Mouse (Mus musculus) fat pad, adult 2 months (tissue): ENCODE measurements around the gene Igf2bp3.

Experiments used
- DNase-seq: peaks from one replicate; pipeline ENCODE4 v3.0.0-alpha.2; 2011; ENCODE audit warnings: low read depth, low spot score; ENCODE audit errors: extremely low read depth

The Igf2bp3 gene

GRCm38 (mm10) chr6:49176018-49176417 lies 38.7 kb downstream of the Igf2bp3 start:
- no peak for DNase-seq

GRCm38 (mm10) chr6:49174616-49175015 lies 40.1 kb downstream of the Igf2bp3 start:
- DNase-seq = no peak

GRCm38 (mm10) chr6:49173674-49174073 lies 41.1 kb downstream of the Igf2bp3 start:
- DNase-seq = no peak

GRCm38 (mm10) chr6:49173265-49173664 lies 41.5 kb downstream of the Igf2bp3 start:
- peak; percentile 67 for DNase-seq

GRCm38 (mm10) chr6:49171216-49171615 lies 43.5 kb downstream of the Igf2bp3 start:
- peak; percentile 74 for DNase-seq

- no peak for DNase-seq
These were observed 46.1 kb downstream of the Igf2bp3 start for GRCm38 (mm10) chr6:49168648-49169047.

- DNase-seq = no peak
These were observed 47.4 kb downstream of the Igf2bp3 start for GRCm38 (mm10) chr6:49167406-49167805.

- DNase-seq = peak; percentile 45
These were observed 48.4 kb downstream of the Igf2bp3 start for GRCm38 (mm10) chr6:49166318-49166717.

GRCm38 (mm10) chr6:49165855-49166254 lies 48.9 kb downstream of the Igf2bp3 start:
- peak; percentile 81 for DNase-seq

GRCm38 (mm10) chr6:49165101-49165500 lies 49.7 kb downstream of the Igf2bp3 start:
- DNase-seq = no peak

GRCm38 (mm10) chr6:49164701-49165100 lies 50.1 kb downstream of the Igf2bp3 start:
- no peak for DNase-seq

GRCm38 (mm10) chr6:49159971-49160370 lies 54.8 kb downstream of the Igf2bp3 start:
- DNase-seq = no peak

- DNase-seq = no peak
These were observed 58.0 kb downstream of the Igf2bp3 start for GRCm38 (mm10) chr6:49156826-49157175.

- no peak for DNase-seq
These were observed 58.5 kb downstream of the Igf2bp3 start for GRCm38 (mm10) chr6:49156170-49156825.

- DNase-seq = no peak
These were observed 63.3 kb downstream of the Igf2bp3 start for GRCm38 (mm10) chr6:49151465-49151864.

- DNase-seq = no peak
These were observed 64.2 kb downstream of the Igf2bp3 start for GRCm38 (mm10) chr6:49150349-49151229.

- DNase-seq = no peak
These were observed 65.4 kb downstream of the Igf2bp3 start for GRCm38 (mm10) chr6:49149202-49149930.

- DNase-seq = no peak
These were observed 66.0 kb downstream of the Igf2bp3 start for GRCm38 (mm10) chr6:49148781-49149180.

- DNase-seq = no peak
These were observed 66.4 kb downstream of the Igf2bp3 start for GRCm38 (mm10) chr6:49148368-49148767.

GRCm38 (mm10) chr6:49146461-49146860 lies 68.3 kb downstream of the Igf2bp3 start:
- no peak for DNase-seq

GRCm38 (mm10) chr6:49142428-49142827 lies 72.3 kb downstream of the Igf2bp3 start:
- no peak for DNase-seq

- DNase-seq = no peak
These were observed 73.6 kb downstream of the Igf2bp3 start for GRCm38 (mm10) chr6:49141125-49141524.
